Mouse (Mus musculus): ENCODE measurements around the gene Mkrn3.

The Mkrn3 gene

GRCm38 (mm10) chr7:62419493-62420360 lies at the start of gene Mkrn3:
Gene Mkrn3 (minus strand): TSS chr7:62420139.
- peak; percentile 84 for DNase-seq

GRCm38 (mm10) chr7:62463878-62464755 lies 44.2 kb upstream of the Mkrn3 start, which contains the start of gene Peg12:
Gene Peg12 (minus strand): TSS chr7:62464510.
- peak; percentile 23 for DNase-seq

- peak; percentile 12 for DNase-seq
Measured at GRCm38 (mm10) chr7:62463007-62463877, 43.3 kb upstream of the Mkrn3 start.

DNA sequence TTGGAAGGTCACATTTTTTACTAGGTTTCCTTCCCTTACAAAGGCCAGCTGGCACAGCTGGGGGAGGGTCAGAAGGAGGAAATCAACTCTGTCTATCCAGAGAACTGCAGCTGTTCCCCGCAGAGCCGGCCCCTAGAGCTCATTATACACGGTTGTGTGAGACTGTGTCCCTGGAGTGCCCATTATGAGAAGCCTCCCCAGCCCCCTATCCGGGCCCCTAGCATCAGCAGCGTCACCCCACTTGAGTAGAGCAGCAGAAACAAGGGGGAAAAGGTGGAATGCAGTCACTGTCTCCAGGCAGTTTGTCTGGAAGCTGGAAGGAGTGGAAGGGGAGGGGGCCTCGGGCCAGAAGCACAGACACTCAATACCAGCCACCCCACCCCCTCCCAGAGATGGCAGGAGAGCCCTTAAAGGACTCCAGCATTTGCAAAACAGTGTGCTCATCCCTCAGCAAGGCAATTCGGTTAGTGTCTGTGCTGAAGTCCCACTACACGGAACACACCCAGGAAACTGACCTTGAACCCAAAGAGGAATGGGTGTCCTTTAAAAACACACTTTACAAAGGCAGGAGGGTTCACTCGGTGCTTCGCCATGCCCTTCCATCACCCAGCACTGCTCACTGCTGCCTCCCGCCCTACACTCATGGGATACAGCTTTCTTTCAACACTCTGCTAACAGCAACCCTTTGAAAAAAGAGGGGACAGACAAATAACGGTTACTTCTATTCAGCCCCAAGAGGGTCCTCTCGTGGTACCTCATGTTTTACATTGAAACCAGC lies 42.5 kb upstream of the Mkrn3 start:
- no peak for DNase-seq

- DNase-seq = no peak
Measured at GRCm38 (mm10) chr7:62452353-62452752, 32.4 kb upstream of the Mkrn3 start.

- no peak for DNase-seq
Measured at GRCm38 (mm10) chr7:62445431-62446165, 25.7 kb upstream of the Mkrn3 start.

DNA sequence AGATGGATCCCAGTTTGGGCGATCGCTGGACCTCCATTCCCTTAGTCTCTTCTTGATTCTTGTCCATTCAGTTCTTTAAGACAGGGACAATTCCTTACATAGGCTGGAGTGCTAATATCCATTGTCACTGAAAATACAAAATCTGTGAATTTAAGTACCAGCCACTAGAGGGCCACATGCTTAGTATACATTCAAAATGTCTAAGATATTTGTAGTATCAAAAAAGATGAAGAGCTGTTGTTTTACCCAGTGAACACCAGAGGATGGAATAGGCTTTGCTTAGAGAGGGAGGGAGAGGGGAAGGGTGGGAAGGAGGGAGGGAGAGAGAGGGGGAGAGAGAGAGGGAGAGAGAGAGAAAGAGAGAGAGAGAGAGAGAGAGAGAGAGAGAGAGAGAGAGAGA lies 16.5 kb upstream of the Mkrn3 start:
- no peak for DNase-seq

DNA sequence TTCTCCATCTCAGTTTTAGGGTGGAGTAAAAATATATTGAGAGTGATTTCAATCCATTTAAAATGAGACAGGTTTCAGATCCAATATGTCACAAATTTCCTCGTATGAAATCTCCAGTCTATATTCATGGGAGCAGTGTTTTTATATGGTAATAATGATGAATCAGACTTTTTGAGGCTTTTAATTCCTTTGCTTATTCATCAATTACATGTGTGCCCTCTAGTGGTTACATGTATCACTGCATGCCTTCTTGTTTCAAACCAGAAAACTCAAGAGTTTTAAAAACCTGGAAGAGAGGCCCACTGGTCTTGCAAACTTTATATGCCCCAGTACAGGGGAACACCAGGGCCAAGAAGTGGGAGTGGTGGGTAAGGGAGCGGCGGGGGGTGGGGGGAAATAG lies 13.3 kb upstream of the Mkrn3 start:
- DNase-seq = no peak

DNA sequence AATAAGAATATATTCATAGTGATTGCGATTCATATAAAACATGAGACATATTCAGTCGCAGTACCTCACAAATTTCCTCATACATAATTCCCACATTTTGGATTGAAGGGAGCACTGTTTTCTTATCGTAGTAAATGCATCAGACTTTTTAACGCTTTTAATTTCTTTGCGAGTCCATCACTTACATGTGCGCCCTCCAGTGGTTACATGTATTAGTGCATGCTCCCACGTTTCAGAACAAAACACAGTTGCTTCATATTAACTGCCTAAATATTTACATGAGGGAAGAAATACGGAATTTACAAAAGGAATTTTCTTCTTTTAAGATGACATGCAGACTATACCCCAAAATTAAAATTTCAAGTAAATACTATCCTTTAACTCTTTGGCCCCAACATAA lies 8.4 kb upstream of the Mkrn3 start:
- DNase-seq = peak; percentile 17

GRCm38 (mm10) chr7:62423210-62423609 lies 3.3 kb upstream of the Mkrn3 start:
- no peak for DNase-seq

- DNase-seq = no peak
Measured at GRCm38 (mm10) chr7:62420566-62420965, 627 bp upstream of the Mkrn3 start.

DNA sequence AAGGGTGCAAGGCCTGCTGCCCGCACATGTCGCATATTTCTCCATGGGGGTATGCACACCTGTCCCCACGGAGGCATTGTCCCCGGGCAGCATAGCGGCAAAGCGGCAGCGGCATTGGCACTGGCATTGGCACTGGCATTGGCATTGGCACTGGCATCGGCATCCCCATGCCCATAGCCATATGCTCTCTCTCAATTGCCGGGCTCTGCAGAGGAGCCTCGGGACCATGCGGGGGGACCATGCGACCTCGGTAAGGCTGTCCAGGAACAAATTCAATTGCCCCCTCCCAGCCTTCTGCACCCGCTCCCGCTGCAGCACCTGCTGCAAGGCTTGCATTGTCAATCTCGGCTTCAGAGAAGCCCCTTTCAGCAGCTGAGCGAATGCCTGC lies 840 bp downstream of the Mkrn3 start:
- DNase-seq = no peak

- DNase-seq = no peak
Measured at GRCm38 (mm10) chr7:62418346-62418745, 1.6 kb downstream of the Mkrn3 start.

DNA sequence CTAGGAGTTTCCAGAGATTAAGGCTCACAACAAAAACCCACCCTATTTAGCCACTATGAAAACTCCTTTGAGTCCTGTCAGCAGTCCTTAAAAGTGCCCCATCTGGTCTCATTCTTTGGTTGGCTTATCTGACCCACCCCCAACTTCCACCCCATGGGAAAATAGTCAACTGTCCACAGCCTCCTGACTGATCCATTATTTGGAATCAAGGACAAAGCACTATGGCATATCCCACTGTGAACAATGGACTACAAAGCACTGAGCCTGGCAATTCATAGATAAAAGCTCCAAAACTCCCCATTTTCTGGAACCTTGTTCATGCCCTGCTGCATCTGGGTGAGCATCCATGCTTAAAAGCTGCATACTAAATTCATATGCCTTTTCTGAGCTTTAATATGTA lies 3.8 kb downstream of the Mkrn3 start:
- DNase-seq = no peak

DNA sequence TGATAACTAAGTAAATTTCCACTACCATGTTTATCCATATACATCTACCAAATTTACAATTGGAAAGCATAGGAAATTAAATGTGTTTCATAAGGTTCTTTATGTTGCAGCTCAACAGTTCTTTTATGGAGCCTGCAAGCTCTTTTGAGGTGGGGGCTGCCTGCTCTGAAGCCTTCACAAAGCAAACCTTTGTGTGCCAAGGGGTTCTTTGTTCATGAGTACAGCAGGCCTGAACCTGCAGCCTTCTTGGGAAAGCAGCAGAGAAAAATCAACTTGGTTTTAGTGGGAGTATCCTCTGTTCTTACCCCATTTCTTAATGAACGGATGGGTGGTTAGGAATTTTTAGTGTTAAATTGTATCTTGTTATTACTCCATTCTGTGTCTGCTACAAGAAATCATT lies 4.7 kb downstream of the Mkrn3 start:
- no peak for DNase-seq

GRCm38 (mm10) chr7:62407803-62408202 lies 12.1 kb downstream of the Mkrn3 start:
- no peak for DNase-seq

DNA sequence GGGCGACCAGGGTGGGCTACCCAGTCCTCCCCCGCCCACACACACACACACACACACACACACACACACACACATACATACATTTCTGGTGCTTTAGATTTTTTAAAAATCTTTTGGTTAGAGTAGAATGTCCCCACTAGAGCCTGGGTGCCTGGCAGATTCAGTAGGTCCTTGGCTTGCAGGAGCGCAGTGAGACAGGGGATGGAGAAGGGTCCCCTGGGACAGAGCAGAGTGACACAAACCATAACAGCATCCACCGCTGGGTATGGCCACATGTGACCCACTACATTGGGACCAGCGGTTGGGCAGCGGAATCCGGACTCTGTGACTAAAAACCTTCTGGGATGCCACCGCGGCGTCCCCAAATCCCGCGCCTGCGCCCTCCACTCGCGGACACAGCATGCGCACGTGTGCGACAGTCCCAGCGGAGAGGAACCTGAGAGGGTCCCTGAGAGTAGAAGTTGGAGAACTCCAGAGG lies 13.3 kb downstream of the Mkrn3 start:
- peak; percentile 47 for DNase-seq

- DNase-seq = no peak
Measured at GRCm38 (mm10) chr7:62392202-62392601, 27.7 kb downstream of the Mkrn3 start.

DNA sequence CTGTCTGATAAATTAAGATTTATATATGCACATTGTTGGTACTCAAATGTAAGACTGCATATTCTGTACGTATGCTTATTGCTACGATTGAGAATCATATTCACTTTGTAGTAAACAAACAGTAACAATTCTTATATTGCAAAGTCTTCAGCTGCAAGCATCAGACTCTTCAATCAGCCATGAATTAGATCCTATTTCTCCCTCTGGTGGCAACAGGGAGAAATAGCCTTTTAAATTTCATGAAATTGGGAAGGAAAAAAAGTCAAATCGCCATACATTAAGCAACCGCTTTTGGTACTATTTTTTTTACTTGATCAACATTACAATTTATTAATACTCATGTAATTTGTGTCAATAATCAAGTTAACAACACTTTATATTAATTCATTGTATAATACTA lies 31.6 kb downstream of the Mkrn3 start:
- DNase-seq = no peak

GRCm38 (mm10) chr7:62382391-62382790 lies 37.5 kb downstream of the Mkrn3 start:
- DNase-seq = no peak

GRCm38 (mm10) chr7:62378529-62378928 lies 41.4 kb downstream of the Mkrn3 start:
- no peak for DNase-seq
